Mouse (Mus musculus): Measurements from ENCODE around the gene Cables2.

DNA sequence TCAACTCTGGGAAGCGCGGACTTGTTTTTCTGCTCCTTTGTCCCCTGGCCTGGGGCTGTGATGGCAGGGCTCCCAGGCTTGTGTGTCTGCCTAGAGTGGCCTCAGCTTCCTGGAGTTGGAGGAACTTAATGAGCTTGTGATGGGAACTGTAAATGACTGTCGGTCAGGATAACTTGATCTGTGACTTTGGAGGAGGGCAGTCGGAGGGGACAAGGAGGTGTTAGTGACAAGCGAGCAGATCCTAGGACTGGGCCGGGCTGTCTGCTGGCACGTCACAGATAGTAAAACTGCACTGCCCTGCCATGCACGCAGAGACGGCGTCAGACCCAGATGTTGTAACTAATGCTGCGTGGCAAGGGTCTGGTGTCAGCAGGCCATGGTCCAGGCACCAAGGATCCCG lies 30.2 kb upstream of the Cables2 start:
- TF ChIP-seq POLR2A (IDR thresholded peaks at IDR 0.05; ENCODE audit: extremely low read depth, insufficient read depth, low read length) (no peak), CTCF (IDR thresholded peaks at IDR 0.05; ENCODE audit: low read depth, low read length) (no peak)
